Mouse (Mus musculus): ENCODE data around the gene Cdc42bpg. TPM values are rescaled to one million over a fixed set of nuclear protein-coding genes. Genes with fewer than 3 reads are reported as not detected.

Gene Cdc42bpg
- polyA plus RNA-seq (2016; fragmentation: Nextera tagmentation; extraction: Ambion mirVana), result 0.12 and 0.39 TPM in 2 replicates

DNA sequence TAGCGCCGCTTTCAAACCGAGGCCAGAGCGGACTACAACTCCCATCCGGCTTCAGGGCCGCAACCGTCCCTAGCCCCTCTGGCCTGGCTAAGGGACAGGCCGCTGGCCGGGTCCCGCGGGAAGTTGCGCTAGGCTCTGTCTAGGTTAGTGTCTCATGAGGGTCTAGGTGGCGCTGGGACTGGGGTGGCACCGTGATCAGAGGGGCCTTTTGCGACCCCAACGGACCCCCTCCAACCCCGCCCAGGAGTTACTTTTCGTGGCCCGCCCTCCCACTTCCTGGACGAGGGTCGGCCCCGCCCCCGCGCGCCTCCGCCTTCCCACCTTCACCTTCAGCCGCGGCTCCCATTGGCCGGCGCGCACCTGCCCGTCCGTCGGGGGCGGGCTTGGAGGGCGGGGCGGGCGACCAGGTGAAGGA, at the start of gene Cdc42bpg:
Cdc42bpg (plus strand) TSS at position 320 of the 415 bp plus-strand sequence.
- H3K27ac ChIP-seq (replicated peaks), result peak within 1 kb of the TSS; percentile 88
- DNase-seq (ENCODE audit: low spot score), result peak; percentile 91
- H3K36me3 ChIP-seq (replicated peaks), result peaks cover 15% of the 10 kb centered on the region
- H3K4me1 ChIP-seq, result peaks cover 36% of the 10 kb centered on the region
- H3K9me3 ChIP-seq, result no peaks in the 10 kb centered on the region
- under 1% methylated on average over 38 of the region's 38 CpGs for WGBS
- peak within 1 kb of the TSS; percentile 85 for H3K4me3 ChIP-seq
- no peaks in the 10 kb centered on the region for H3K27me3 ChIP-seq (replicated peaks; ENCODE audit: low read depth, poor library complexity, severe bottlenecking)

DNA sequence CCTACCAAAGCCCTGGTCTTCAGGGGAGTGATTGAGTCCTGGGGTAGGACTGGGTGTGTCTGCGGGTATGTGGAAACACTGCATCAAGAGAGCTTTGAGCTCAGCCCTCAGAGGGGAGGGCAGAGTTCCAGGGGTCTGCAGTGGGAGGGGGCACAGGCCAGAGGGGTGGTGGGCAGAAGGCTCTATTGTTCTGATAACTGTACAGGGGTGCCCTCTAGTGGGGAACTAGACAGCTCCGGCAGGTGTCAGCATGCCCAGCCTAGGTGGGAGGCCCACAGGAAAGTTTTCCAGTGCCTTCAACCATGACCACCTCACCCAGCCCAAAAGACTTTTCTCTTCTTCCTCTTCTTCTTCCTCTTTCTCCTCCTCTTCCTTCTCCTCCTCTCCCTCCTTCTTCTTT, 45.8 kb upstream of the Cdc42bpg start:
- peaks cover 69% of the 10 kb centered on the region for H3K36me3 ChIP-seq (replicated peaks)
- peak; percentile 35 for DNase-seq (ENCODE audit: low spot score)

DNA sequence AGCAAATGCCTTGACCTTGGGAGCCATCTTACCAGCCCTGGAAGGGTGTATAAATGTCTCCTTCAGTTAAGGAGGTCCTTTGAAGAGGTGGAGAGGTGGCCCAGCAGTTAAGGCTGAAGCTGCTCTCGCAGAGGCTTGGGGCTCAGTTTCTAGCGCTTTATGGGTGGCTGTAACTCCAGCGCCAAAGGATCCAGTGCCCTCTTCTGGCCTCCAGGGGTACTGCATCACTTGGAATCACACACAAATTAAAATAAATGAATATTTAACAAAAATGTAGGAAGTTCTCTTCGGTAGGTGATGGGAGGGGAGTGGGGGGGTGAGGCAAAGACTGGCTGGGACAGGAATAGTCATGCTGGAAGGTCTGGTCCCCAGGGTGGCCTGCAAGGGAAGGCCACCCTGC, 45.3 kb upstream of the Cdc42bpg start:
- H3K36me3 ChIP-seq (replicated peaks), result peaks cover 64% of the 10 kb centered on the region

More for the DNA sequence above, 45.8 kb upstream of the Cdc42bpg start:
- Histone ChIP-seq H3K4me3 (no peak overlapping the region), H3K27me3 (replicated peaks; ENCODE audit: low read depth, poor library complexity, severe bottlenecking) (no peaks in the 10 kb centered on the region), H3K4me1 (no peaks in the 10 kb centered on the region), H3K27ac (replicated peaks) (peak overlapping the region; percentile 69), H3K9me3 (peaks cover 7% of the 10 kb centered on the region; the same call in 1 of the 2 replicates)
- WGBS, result 72% methylated on average over 2 of the region's 2 CpGs

DNA sequence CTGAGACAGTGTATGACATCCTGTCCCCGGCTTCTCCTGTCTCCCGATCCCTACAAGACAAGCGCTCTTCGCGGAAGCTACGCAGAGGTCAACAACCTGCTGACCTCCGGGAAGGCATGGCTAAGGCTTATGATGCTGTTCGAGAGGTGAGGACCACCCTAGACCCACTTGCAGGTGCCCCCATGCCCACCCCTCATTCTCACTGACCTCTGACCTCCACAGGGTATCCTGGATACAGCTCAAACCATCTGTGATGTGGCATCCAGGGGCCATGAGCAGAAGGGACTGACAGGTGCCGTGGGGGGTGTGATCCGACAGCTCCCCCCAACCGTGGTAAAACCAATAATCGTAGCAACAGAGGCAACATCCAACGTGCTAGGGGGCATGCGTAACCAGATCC, 44.9 kb upstream of the Cdc42bpg start:
- WGBS, result 92% methylated on average over 14 of the region's 14 CpGs

More for the DNA sequence above, 45.3 kb upstream of the Cdc42bpg start:
- WGBS, result 79% methylated on average over 4 of the region's 4 CpGs
- peaks cover 7% of the 10 kb centered on the region; the same call in 1 of the 2 replicates for H3K9me3 ChIP-seq
- no peaks in the 10 kb centered on the region for H3K4me1 ChIP-seq
- no peak overlapping the region for H3K4me3 ChIP-seq
- no peak for DNase-seq (ENCODE audit: low spot score)
- no peaks in the 10 kb centered on the region for H3K27me3 ChIP-seq (replicated peaks; ENCODE audit: low read depth, poor library complexity, severe bottlenecking)
- no peak overlapping the region for H3K27ac ChIP-seq (replicated peaks)

DNA sequence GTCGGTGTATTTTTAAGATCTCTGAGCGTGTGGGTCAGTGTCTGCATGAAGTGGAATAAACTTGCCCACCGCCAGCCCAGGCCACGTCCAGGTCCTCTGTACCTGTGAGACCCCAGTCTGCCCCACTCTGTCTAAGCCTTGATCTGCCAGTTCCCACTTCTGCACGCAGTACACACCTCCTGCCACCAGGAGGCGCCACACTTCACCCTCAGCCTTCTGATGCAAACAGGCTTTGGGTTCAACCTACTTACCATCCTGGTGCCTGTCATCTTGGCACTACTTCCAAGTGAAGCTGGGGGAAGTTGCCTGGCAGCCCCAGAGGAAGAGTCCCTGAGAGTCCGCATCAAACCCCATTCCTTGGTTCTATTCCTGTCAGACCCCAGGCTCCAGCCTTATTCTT, 44.0 kb upstream of the Cdc42bpg start:
- peaks cover 7% of the 10 kb centered on the region; the same call in 1 of the 2 replicates for H3K9me3 ChIP-seq
- no peaks in the 10 kb centered on the region for H3K27me3 ChIP-seq (replicated peaks; ENCODE audit: low read depth, poor library complexity, severe bottlenecking)
- no peak overlapping the region for H3K27ac ChIP-seq (replicated peaks)
- WGBS, result 59% methylated on average over 7 of the region's 7 CpGs
- no peaks in the 10 kb centered on the region for H3K4me1 ChIP-seq
- H3K4me3 ChIP-seq, result no peak overlapping the region
- peaks cover 51% of the 10 kb centered on the region for H3K36me3 ChIP-seq (replicated peaks)
- peak; percentile 77 for DNase-seq (ENCODE audit: low spot score)

More for the DNA sequence above, 44.9 kb upstream of the Cdc42bpg start:
- Histone ChIP-seq H3K27ac (replicated peaks) (no peak overlapping the region), H3K27me3 (replicated peaks; ENCODE audit: low read depth, poor library complexity, severe bottlenecking) (no peaks in the 10 kb centered on the region), H3K4me1 (no peaks in the 10 kb centered on the region), H3K9me3 (peaks cover 7% of the 10 kb centered on the region; the same call in 1 of the 2 replicates), H3K4me3 (no peak overlapping the region), H3K36me3 (replicated peaks) (peaks cover 60% of the 10 kb centered on the region)
- no peak for DNase-seq (ENCODE audit: low spot score)

DNA sequence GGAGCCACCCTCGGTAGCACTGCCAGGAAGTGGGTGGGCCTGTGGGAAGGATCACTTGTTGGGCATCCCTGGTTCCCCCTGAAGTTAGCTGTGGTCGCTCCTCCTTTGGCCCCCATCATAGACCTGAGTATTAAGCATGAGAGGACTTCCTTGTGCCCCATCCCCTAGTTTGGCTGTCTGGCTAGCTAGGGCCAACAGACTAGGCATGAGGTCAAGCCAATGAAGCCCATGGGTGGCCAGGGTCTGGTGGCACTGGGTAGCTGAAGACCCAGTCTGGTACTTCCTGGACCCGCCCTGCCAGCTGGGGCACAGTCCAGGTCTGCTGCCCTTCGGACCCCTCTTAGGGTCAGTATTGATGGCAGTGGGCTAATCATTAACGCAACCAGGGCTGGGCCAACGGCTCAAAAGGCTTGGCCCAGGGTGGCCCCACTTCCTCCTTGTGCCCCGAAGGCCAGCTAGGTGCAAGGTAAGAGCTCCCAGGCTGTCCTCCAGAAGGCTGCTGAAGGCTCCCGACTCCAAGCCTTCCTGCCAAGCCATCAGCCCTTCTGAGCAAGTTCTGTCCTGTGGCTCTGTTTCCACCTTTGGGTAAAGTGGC, 43.3 kb upstream of the Cdc42bpg start:
- DNase-seq (ENCODE audit: low spot score), result no peak
- H3K4me1 ChIP-seq, result no peaks in the 10 kb centered on the region
- peaks cover 44% of the 10 kb centered on the region for H3K36me3 ChIP-seq (replicated peaks)
- no peak overlapping the region for H3K4me3 ChIP-seq
- WGBS, result 90% methylated on average over 8 of the region's 8 CpGs
- peaks cover 7% of the 10 kb centered on the region; the same call in 1 of the 2 replicates for H3K9me3 ChIP-seq
- H3K27me3 ChIP-seq (replicated peaks; ENCODE audit: low read depth, poor library complexity, severe bottlenecking), result no peaks in the 10 kb centered on the region; the same call in 1 of the 2 replicates
- no peak overlapping the region for H3K27ac ChIP-seq (replicated peaks)

DNA sequence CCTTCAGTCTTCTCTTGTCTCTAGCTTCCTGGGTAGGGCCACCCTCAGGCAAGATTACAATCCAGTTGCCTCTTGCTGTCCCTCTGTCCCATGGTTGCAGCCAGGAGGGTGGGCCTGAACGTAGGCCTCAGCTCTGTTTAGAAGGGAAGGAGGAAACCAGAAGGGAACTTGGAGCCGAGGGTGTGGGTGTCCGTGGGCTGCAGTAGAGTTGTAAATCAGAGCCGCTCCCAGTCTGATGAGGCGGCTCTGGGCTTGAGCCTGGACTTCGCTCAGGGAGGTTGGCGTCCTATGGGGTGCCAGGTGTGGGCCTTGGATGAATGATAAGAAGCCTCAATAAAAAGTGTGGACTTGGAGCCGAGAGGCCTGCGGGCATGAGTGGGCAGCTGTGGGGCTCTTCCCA, 42.1 kb upstream of the Cdc42bpg start:
- no peaks in the 10 kb centered on the region; the same call in 1 of the 2 replicates for H3K27me3 ChIP-seq (replicated peaks; ENCODE audit: low read depth, poor library complexity, severe bottlenecking)
- peaks cover 7% of the 10 kb centered on the region; the same call in 1 of the 2 replicates for H3K9me3 ChIP-seq
- H3K36me3 ChIP-seq (replicated peaks), result peaks cover 32% of the 10 kb centered on the region
- WGBS, result 79% methylated on average over 9 of the region's 9 CpGs
- H3K27ac ChIP-seq (replicated peaks), result no peak overlapping the region
- H3K4me3 ChIP-seq, result no peak overlapping the region
- 0 out of 2 replicates have a peak, but pooled peaks cover 3% of the 10 kb centered on the region for H3K4me1 ChIP-seq
- DNase-seq (ENCODE audit: low spot score), result no peak

DNA sequence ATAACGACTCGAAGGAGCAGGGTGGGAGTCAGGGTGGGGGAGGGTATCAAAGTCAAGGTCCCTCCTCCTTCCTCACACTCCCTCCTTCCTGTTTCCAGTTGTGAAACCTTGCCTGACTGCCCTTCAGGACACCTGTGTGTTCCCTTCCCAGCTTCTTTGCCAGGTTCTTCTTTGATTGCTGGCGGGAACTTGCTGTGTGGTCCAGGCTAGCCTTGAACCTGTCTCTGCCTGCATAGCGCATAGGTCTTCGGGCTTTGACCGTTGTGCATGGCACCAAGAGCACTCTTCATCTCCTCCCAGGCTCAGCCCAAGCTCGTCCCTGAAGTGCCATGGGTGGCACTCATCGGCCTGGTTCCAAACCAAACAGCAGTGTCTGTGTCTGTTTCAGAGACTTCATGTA, 41.3 kb upstream of the Cdc42bpg start:
- Histone ChIP-seq H3K27ac (replicated peaks) (no peak overlapping the region), H3K27me3 (replicated peaks; ENCODE audit: low read depth, poor library complexity, severe bottlenecking) (no peaks in the 10 kb centered on the region; the same call in 1 of the 2 replicates), H3K4me3 (no peak overlapping the region), H3K9me3 (peaks cover 7% of the 10 kb centered on the region; the same call in 1 of the 2 replicates), H3K36me3 (replicated peaks) (peaks cover 27% of the 10 kb centered on the region), H3K4me1 (0 out of 2 replicates have a peak, but pooled peaks cover 3% of the 10 kb centered on the region)
- WGBS, result 88% methylated on average over 8 of the region's 8 CpGs
- DNase-seq (ENCODE audit: low spot score), result no peak

DNA sequence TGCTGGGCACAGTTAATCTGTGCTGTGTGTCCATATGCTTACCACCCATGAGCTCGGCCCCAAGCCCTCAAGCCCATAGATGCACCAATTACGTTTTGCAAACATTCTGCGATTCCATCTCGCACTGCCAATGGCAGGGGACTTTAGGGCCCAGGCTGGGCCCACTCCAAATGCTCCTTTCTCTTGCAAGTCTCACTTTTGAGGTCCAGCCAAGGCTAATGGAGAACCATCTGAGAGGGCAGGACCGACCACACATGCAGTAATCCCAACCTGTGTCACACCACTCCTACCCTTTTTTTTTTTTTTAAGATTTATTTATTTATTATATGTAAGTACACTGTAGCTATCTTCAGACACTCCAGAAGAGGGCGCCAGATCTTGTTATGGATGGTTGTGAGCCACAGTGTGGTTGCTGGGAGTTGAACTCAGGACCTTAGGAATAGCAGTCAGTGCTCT, 40.5 kb upstream of the Cdc42bpg start:
- H3K36me3 ChIP-seq (replicated peaks), result peaks cover 18% of the 10 kb centered on the region
- peaks cover 4% of the 10 kb centered on the region; the same call in 1 of the 2 replicates for H3K9me3 ChIP-seq
- no peak for DNase-seq (ENCODE audit: low spot score)
- H3K4me3 ChIP-seq, result no peak overlapping the region
- no peak overlapping the region for H3K27ac ChIP-seq (replicated peaks)
- WGBS, result 61% methylated on average over 6 of the region's 6 CpGs
- H3K4me1 ChIP-seq, result peaks cover 4% of the 10 kb centered on the region; the same call in 1 of the 2 replicates
- peaks cover under 1% of the 10 kb centered on the region; the same call in 1 of the 2 replicates for H3K27me3 ChIP-seq (replicated peaks; ENCODE audit: low read depth, poor library complexity, severe bottlenecking)

DNA sequence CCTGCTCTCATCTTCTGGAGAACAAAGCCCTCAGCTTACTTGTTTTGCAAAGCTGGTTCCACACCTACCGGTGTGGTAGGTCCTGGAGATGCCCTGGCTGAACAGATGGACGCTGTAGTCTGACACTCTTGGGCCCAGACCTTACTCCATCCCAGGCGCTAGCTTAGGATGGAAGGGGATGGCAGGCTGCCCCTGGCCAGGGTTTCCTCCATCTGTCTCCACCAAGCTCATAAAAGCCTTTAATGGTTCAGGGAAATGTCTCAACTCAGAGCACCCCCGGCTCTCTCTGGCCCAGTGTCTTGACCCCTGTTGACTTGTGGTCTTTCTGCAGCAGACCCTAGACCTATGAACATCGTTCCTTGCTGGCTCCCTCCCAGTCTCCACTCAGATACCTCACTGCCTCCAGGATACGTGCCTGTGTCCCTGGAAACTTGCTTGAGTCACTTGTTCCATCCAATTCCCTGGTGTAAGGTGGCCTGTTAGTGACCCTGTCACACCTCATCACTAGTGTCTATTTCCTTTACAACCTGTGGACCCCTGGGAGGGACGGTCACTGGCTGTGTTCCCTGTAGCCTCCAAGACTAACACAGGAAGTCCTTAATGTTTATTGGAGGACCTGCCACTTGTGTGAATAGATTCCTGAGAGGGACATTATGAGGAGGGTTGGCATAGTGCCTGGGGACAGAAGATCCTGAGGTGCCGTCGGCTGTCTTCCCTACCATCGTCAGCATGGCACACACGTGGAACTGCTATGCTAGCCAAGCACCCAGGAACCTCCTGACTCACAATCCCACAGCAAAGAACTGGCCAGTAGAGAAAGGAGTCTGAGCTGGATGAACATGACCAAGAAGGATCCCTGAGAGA, 38.7 kb upstream of the Cdc42bpg start:
- Histone ChIP-seq H3K27me3 (replicated peaks; ENCODE audit: low read depth, poor library complexity, severe bottlenecking) (peaks cover 6% of the 10 kb centered on the region), H3K36me3 (replicated peaks) (peaks cover under 1% of the 10 kb centered on the region), H3K27ac (replicated peaks) (no peak overlapping the region), H3K4me1 (peaks cover 12% of the 10 kb centered on the region), H3K9me3 (no peaks in the 10 kb centered on the region), H3K4me3 (no peak overlapping the region)
- DNase-seq (ENCODE audit: low spot score), result no peak
- 76% methylated on average over 11 of the region's 11 CpGs for WGBS

DNA sequence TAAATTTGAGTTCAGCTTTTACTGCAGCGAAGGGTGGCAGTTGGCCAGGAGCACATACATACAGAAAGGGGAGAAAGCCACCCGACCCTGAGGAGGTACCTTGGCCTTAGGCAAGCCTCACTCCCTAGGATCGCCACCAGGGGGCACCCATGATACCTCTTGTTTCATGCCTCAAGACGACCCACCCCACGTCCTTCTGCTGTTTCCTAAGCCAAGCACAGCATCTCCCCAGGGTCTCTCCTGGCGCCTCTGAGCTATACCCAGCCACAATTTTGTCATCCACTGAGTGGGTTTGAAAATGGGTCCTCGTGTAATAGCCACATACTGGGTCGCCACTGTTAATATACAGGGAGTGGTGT, 38.1 kb upstream of the Cdc42bpg start:
- Histone ChIP-seq H3K4me3 (no peak overlapping the region), H3K27ac (replicated peaks) (no peak overlapping the region), H3K9me3 (no peaks in the 10 kb centered on the region), H3K4me1 (peaks cover 12% of the 10 kb centered on the region), H3K36me3 (replicated peaks) (no peaks in the 10 kb centered on the region), H3K27me3 (replicated peaks; ENCODE audit: low read depth, poor library complexity, severe bottlenecking) (peaks cover 6% of the 10 kb centered on the region)
- 18% methylated on average over 8 of the region's 8 CpGs for WGBS
- peak; percentile 90 for DNase-seq (ENCODE audit: low spot score)

DNA sequence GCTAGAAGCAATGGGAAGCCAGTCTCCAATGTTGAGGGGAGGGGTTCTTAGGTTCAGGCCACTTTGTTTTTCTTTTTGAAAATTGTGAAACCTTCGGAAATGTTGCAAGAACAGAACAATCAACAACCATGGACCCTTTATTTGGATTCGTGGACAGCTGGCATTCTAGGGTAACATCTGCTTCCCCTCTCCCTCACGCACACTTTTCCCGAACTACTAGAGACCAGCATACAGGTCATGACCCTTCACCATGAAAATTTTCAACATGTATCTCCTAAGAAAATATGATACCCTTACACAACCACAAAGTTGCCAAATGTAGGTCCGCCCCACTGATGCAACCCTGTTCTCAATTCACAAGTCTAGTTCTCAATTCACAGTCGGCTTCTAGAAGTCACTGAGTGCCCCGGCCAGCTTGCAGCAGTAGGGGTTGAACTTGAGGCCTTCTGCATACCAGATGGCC, 37.6 kb upstream of the Cdc42bpg start:
- Histone ChIP-seq H3K4me3 (no peak overlapping the region), H3K27ac (replicated peaks) (no peak overlapping the region), H3K36me3 (replicated peaks) (no peaks in the 10 kb centered on the region), H3K9me3 (no peaks in the 10 kb centered on the region), H3K27me3 (replicated peaks; ENCODE audit: low read depth, poor library complexity, severe bottlenecking) (peaks cover 6% of the 10 kb centered on the region), H3K4me1 (peaks cover 12% of the 10 kb centered on the region)
- no peak for DNase-seq (ENCODE audit: low spot score)
- WGBS, result 84% methylated on average over 7 of the region's 7 CpGs
